Mouse (Mus musculus): ENCODE measurements around the gene Arhgef16. TPM values are rescaled to one million over a fixed set of nuclear protein-coding genes. Genes with fewer than 3 reads are reported as not detected.

The Arhgef16 gene
- polyA plus RNA-seq, 1 experiment from 2014 or later, result 1.4 TPM

DNA sequence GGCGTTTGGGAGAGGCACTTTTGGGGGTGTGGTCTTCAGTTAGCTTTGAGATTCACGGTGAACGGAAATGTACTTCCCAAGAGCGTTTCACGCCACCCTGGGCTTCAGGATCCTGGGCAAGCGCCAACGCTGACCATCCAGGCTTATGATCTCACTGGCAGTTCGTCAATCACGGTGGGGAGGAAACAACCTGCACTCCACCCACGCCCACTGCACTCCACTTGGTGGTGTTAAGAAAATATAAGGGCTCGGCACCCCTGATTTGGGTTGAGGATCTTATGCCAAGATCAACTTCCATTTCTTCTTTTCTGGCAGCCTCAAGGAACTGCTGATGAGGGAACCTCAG is 12.1 kb upstream of the Arhgef16 start:
- Histone ChIP-seq H3K4me3 (no peak overlapping the region), H3K27me3 (ENCODE audit: low read depth, poor library complexity, severe bottlenecking) (no peaks in the 10 kb centered on the region), H3K9me3 (replicated peaks) (no peaks in the 10 kb centered on the region), H3K36me3 (no peaks in the 10 kb centered on the region), H3K4me1 (peaks cover 12% of the 10 kb centered on the region; the same call in 1 of the 2 replicates), H3K27ac (replicated peaks) (no peak overlapping the region)
- WGBS, result 85% methylated on average over 11 of the region's 11 CpGs
- DNase-seq (ENCODE audit: low spot score), result no peak

DNA sequence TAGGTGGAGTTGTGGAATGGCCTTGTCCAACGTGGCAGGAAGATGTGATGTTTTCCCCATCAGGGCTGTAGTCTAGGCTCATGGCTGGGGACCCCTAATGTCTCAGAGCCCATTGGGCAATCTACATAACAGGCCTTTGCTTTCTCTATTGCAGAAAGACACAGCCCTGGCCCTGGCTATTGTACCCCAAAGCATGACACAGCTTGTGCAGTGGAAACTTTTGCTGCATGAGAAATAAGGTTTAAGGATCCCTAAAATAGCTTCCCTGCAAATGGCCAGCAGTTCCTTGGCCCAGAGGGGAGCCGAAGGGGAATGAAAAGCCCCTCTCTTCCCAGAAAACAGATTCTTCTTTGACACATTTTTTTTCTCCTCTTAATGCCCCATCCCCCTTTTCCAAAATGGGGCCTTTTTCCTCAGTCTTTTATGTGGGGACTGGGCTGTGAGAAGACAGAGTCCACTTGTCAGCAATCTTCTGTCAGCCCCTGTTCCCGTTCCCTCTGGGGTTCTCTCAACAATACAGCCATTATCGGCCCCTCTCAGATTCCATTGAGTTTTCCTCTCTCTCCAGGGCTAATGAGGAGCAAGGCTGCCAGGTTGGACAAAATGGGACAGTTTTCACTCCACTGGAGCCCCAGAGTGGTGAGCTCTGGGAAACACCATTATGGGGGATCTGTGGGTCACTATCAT is 11.6 kb upstream of the Arhgef16 start:
- Histone ChIP-seq H3K36me3 (no peaks in the 10 kb centered on the region), H3K4me1 (peaks cover 12% of the 10 kb centered on the region; the same call in 1 of the 2 replicates), H3K27ac (replicated peaks) (no peak overlapping the region), H3K4me3 (no peak overlapping the region), H3K27me3 (ENCODE audit: low read depth, poor library complexity, severe bottlenecking) (no peaks in the 10 kb centered on the region), H3K9me3 (replicated peaks) (0 out of 2 replicates have a peak, but pooled peaks cover under 1% of the 10 kb centered on the region)
- 65% methylated on average over 4 of the region's 4 CpGs for WGBS
- DNase-seq (ENCODE audit: low spot score), result no peak

DNA sequence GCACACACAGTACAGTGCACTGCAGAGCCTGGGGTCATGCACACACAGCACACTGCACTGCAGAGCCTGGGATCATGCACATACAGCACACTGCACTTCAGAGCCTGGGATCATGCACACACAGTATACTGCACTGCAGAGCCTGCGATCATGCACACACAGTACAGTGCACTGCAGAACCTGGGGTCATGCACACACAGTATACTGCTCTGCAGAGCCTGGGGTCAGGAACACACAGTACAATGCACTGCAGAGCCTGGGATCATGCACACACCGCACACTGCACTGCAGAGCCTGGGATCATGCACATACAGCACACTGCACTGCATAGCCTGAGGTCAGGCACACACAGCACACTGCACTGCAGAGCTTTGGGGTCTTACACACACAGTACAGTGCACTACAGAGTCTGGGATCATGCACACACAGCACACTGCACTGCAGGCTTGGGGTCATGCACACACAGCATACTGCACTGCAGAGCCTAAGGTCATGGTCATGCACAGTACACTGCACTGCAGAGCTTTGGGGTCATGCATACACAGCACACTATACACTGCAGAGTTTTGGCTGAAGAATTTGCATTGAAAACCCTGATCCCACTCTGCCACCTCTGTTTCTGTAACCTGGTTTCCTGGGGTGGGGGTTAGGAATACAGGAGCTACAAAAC is 10.8 kb upstream of the Arhgef16 start:
- H3K4me1 ChIP-seq, result peaks cover 9% of the 10 kb centered on the region; the same call in 1 of the 2 replicates
- no peaks in the 10 kb centered on the region for H3K36me3 ChIP-seq
- WGBS, result 91% methylated on average over 2 of the region's 2 CpGs
- no peak overlapping the region for H3K27ac ChIP-seq (replicated peaks)
- no peak overlapping the region for H3K4me3 ChIP-seq
- no peaks in the 10 kb centered on the region for H3K27me3 ChIP-seq (ENCODE audit: low read depth, poor library complexity, severe bottlenecking)
- H3K9me3 ChIP-seq (replicated peaks), result 0 out of 2 replicates have a peak, but pooled peaks cover 3% of the 10 kb centered on the region
- no peak for DNase-seq (ENCODE audit: low spot score)

DNA sequence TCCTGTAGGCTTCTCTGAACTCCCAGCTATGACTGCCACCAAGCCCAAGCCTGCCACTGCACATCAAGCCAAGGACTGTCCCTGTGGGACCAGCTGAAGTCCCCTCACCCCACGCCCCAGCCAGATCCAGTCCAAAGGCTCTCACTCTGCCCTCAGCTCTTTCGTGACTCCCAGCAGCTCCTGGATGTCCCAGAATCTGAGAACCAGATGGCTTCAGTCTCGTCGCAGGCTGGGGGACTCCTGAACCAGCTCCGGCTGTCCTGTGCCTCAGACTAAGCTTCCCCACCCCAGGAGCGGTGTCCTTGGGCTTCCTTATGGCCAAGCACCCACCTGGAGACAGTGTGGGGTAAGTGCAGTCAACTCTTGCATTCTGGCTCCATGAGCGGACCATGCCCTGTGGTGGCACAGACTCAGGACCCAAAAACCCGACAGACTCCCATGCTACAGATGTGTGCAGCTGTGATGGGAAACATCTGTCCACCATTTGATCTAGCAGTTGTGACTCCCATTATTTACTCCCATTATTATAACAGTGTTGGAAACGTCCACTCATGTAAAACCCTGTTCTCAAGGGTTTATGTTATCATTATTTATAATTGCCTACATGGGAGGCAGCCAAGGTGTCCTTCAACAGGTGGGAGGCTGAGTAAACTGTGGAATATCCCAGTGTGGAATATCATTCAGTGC is 9.2 kb upstream of the Arhgef16 start:
- Histone ChIP-seq H3K36me3 (no peaks in the 10 kb centered on the region), H3K27ac (replicated peaks) (no peak overlapping the region), H3K4me1 (peaks cover 4% of the 10 kb centered on the region; the same call in 1 of the 2 replicates), H3K4me3 (no peak overlapping the region), H3K27me3 (ENCODE audit: low read depth, poor library complexity, severe bottlenecking) (no peaks in the 10 kb centered on the region), H3K9me3 (replicated peaks) (0 out of 2 replicates have a peak, but pooled peaks cover 3% of the 10 kb centered on the region)
- WGBS, result 87% methylated on average over 9 of the region's 9 CpGs
- no peak for DNase-seq (ENCODE audit: low spot score)

DNA sequence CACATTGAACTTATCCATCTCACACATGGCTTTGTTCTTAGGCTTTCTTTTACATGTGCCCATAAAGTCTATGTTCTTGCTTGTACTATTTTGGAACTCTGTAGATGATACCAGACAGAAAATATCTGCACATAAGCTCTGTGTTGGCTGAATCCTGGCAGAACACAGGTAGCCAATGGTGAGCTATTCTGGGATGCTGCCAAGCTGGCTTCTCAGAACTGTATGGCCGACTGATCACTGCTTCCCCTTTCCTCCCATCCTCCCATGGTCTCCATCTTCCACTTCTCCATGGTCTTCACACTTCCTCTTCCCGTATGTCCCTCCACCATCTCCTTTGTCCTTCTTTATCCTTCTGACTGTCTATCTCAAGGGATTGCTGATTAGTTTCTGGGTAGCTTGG is 7.7 kb upstream of the Arhgef16 start:
- DNase-seq (ENCODE audit: low spot score), result no peak
- no peaks in the 10 kb centered on the region for H3K36me3 ChIP-seq
- 85% methylated on average over 2 of the region's 2 CpGs for WGBS
- H3K9me3 ChIP-seq (replicated peaks), result 0 out of 2 replicates have a peak, but pooled peaks cover 3% of the 10 kb centered on the region
- H3K27me3 ChIP-seq (ENCODE audit: low read depth, poor library complexity, severe bottlenecking), result no peaks in the 10 kb centered on the region
- H3K4me1 ChIP-seq, result peaks cover 4% of the 10 kb centered on the region; the same call in 1 of the 2 replicates
- no peak overlapping the region for H3K27ac ChIP-seq (replicated peaks)
- no peak overlapping the region for H3K4me3 ChIP-seq

DNA sequence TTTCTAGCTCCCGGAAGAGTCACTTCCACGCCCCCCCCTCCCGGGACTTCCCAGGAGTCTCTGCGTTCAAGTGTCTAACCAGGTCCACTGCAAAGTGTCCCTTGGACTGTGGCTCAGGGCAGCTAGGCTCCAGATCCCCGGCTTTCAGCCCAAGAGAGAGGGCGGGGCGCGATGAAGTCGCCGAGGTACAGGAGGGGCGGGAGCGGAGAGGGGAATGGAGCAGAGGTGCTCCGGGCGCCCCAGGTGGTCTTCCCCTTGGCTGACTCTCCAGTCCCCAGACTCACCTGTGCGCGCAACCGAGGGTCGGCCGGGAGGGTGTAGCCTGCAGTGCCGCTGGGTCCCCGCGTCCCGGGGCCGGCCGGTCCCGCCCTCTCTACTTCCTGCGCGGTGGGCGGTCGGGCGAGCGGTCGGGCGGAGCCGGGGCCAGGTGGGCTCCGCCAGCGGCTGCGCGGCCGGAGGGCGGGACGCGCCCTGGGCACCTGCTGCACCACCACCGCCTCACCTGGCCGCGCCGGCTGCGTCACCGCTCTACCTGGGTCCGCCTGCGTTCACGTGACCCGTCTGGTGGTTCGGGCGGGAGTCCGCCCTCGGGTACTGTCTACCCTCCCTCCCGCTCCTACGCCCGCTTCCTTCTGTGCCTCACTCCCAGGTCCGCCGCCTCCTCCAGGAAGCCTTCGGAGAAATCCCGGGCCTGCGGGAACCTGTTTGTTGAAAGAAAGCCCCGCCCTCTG is 1.8 kb downstream of the Arhgef16 start:
- under 1% methylated on average over 66 of the region's 66 CpGs for WGBS
- peaks cover 26% of the 10 kb centered on the region for H3K4me1 ChIP-seq
- DNase-seq (ENCODE audit: low spot score), result peak; percentile 27
- peak overlapping the region; percentile 38; the same call in 1 of the 2 replicates for H3K27ac ChIP-seq (replicated peaks)
- no peaks in the 10 kb centered on the region for H3K9me3 ChIP-seq (replicated peaks)
- no peaks in the 10 kb centered on the region for H3K36me3 ChIP-seq
- peak overlapping the region; percentile 63 for H3K4me3 ChIP-seq
- peaks cover 68% of the 10 kb centered on the region for H3K27me3 ChIP-seq (ENCODE audit: low read depth, poor library complexity, severe bottlenecking)

DNA sequence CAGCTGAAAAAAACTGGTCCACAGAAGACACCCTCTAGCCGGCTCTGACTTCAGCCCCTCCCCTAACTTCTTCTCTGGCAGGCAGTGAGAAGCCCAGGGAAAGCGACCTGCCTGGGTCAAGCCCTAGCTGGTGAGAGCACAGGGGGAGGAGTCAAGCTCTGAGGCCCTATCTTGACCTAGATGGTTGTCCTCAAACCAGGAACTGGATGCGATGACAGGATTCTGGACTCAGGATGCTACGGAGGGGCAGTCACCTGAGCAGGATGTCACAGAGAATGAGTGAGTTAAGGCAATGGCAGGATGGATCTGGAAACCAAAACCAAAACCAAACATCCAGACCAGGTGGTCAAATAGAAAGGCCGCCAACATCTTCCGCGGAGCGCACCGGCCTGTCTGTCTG is 3.7 kb downstream of the Arhgef16 start:
- Histone ChIP-seq H3K4me1 (peaks cover 39% of the 10 kb centered on the region), H3K9me3 (replicated peaks) (no peaks in the 10 kb centered on the region), H3K4me3 (no peak overlapping the region), H3K27ac (replicated peaks) (0 out of 2 replicates have a peak overlapping the region, but pooled peaks have one; percentile 6), H3K36me3 (no peaks in the 10 kb centered on the region), H3K27me3 (ENCODE audit: low read depth, poor library complexity, severe bottlenecking) (peaks cover 67% of the 10 kb centered on the region)
- DNase-seq (ENCODE audit: low spot score), result no peak
- 34% methylated on average over 9 of the region's 9 CpGs for WGBS

DNA sequence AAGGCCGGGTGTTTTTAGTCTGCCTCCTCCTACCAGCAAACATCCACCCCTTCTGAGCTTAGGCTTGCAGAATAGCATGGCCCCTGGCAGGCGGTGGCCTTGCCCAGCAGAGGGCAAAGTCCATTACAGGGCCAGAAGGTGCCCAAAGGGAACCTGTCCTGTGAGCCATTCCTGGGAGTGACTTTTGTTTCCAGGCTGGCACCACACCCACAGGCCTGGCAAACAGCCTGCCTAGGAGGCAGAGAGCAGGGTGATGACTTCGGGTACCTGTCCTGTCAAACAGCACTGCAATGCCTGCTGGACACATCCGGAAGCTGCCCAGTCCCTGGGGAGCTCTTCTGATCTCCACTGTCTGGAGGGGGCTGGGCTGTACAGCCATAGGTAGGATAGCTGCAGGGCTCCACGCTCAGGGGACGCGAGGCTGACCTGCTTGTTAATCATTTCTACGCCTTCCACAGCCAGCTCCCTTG is 7.2 kb downstream of the Arhgef16 start:
- Histone ChIP-seq H3K9me3 (replicated peaks) (no peaks in the 10 kb centered on the region), H3K27me3 (ENCODE audit: low read depth, poor library complexity, severe bottlenecking) (peaks cover 32% of the 10 kb centered on the region), H3K36me3 (no peaks in the 10 kb centered on the region), H3K4me1 (peaks cover 26% of the 10 kb centered on the region), H3K4me3 (no peak overlapping the region), H3K27ac (replicated peaks) (0 out of 2 replicates have a peak overlapping the region, but pooled peaks have one; percentile 17)
- DNase-seq (ENCODE audit: low spot score), result no peak
- 63% methylated on average over 8 of the region's 8 CpGs for WGBS

DNA sequence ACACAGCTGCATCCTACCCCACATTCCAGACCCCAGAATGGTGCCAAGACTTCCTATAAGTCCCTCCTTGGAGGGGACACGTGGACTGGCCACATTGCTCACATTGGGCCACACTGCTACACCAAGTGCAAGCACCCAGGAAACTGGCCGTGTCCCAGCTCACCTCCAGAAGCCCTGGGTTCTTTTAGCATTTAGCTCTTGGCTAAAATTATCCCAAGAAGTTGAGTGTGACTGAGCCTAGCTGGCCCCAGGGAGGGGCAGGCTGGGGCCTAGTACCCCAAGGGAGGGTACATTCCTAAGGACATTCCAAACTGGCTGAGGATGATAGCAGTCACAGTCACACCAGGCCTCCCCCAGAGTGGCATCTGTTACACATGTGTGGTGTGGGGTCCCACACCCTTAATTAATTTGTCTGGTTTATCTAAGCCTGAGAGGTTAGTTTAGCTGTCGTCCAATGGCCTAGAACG is 7.7 kb downstream of the Arhgef16 start:
- no peaks in the 10 kb centered on the region for H3K36me3 ChIP-seq
- no peak overlapping the region for H3K27ac ChIP-seq (replicated peaks)
- H3K27me3 ChIP-seq (ENCODE audit: low read depth, poor library complexity, severe bottlenecking), result peaks cover 27% of the 10 kb centered on the region
- H3K4me3 ChIP-seq, result no peak overlapping the region
- no peak for DNase-seq (ENCODE audit: low spot score)
- H3K9me3 ChIP-seq (replicated peaks), result no peaks in the 10 kb centered on the region
- 51% methylated on average over 4 of the region's 4 CpGs for WGBS
- H3K4me1 ChIP-seq, result peaks cover 21% of the 10 kb centered on the region

DNA sequence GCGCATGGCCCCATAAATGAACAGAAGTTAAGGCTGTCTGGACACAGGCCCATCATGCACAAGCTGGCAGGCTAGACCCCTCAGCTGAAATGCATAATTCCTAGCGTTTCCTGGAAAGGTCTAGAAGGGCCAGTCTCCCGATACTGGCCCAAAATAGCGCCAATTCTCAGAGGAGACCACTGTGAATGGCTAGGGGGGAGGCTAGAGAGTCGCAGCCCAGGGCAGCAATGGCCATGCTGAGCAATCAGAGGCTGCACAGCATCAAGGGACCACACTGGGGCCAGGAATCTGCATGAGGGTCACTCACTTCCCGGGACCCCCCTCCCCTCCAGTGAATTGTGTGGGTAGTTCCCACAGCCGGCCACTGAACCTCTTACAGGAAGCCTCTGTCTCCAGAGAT is 17.8 kb downstream of the Arhgef16 start:
- no peaks in the 10 kb centered on the region for H3K36me3 ChIP-seq
- H3K4me3 ChIP-seq, result no peak overlapping the region
- no peaks in the 10 kb centered on the region for H3K9me3 ChIP-seq (replicated peaks)
- WGBS, result 80% methylated on average over 7 of the region's 7 CpGs
- no peaks in the 10 kb centered on the region; the same call in 1 of the 2 replicates for H3K27me3 ChIP-seq (ENCODE audit: low read depth, poor library complexity, severe bottlenecking)
- no peak for DNase-seq (ENCODE audit: low spot score)
- no peak overlapping the region for H3K27ac ChIP-seq (replicated peaks)
- H3K4me1 ChIP-seq, result 0 out of 2 replicates have a peak, but pooled peaks cover 5% of the 10 kb centered on the region

DNA sequence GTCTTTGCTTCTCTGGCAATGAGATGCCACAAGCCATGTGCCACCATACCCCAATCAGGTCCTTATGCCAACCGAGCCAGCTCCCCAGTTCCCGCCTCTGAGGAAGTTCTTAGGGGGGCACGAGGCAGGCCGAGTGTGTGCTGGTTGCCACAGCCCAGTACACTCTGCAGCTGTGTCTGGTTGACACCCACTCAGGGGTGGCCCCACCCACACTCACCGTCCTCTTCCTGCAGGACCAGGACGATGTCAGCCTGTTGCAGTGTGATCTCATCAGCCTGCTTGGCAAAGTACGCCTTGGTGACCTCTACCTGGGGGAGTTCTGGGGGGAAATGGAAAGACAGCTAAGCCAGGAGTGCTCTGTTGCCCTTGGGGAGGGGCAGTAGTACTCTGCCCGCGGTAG is 22.0 kb downstream of the Arhgef16 start:
- no peaks in the 10 kb centered on the region for H3K4me1 ChIP-seq
- WGBS, result 86% methylated on average over 9 of the region's 9 CpGs
- no peak for DNase-seq (ENCODE audit: low spot score)
- no peaks in the 10 kb centered on the region for H3K27me3 ChIP-seq (ENCODE audit: low read depth, poor library complexity, severe bottlenecking)
- peaks cover 12% of the 10 kb centered on the region for H3K36me3 ChIP-seq
- H3K4me3 ChIP-seq, result no peak overlapping the region
- no peak overlapping the region for H3K27ac ChIP-seq (replicated peaks)
- no peaks in the 10 kb centered on the region for H3K9me3 ChIP-seq (replicated peaks)

DNA sequence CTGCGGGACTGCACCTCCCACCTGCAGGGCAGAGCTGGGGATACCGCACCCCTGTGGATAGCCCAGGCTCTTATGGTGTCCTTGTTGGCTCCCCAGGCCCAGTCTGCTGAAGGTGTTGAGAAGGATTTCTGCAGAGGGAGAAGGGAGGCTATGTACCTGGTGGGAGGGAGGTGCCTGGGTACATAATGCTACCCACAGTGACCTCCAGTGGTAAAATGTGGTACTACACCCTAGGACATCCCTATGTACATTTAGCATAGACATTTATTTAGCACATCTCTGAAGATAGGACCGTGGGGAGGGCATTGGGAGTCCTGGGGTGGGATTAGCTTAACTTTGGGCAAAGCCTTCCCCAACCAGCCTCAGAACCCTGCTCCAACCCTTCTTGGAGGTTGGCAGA is 28.5 kb downstream of the Arhgef16 start:
- WGBS, result 55% methylated on average over 3 of the region's 3 CpGs
- peaks cover 45% of the 10 kb centered on the region for H3K36me3 ChIP-seq

More for the DNA sequence above, 28.5 kb downstream of the Arhgef16 start:
- Histone ChIP-seq H3K27me3 (ENCODE audit: low read depth, poor library complexity, severe bottlenecking) (no peaks in the 10 kb centered on the region), H3K4me1 (no peaks in the 10 kb centered on the region), H3K27ac (replicated peaks) (no peak overlapping the region), H3K9me3 (replicated peaks) (no peaks in the 10 kb centered on the region), H3K4me3 (no peak overlapping the region)
- peak; percentile 27 for DNase-seq (ENCODE audit: low spot score)

Measured in midbrain, embryonic 10.5 days (tissue).